Mouse (Mus musculus): ENCODE results near the gene Bicral. TPM values are rescaled to one million over a fixed set of nuclear protein-coding genes. Genes with fewer than 3 reads are reported as not detected.

Bicral gene
- polyA plus RNA-seq, 1 experiment, result 14.4 TPM

DNA sequence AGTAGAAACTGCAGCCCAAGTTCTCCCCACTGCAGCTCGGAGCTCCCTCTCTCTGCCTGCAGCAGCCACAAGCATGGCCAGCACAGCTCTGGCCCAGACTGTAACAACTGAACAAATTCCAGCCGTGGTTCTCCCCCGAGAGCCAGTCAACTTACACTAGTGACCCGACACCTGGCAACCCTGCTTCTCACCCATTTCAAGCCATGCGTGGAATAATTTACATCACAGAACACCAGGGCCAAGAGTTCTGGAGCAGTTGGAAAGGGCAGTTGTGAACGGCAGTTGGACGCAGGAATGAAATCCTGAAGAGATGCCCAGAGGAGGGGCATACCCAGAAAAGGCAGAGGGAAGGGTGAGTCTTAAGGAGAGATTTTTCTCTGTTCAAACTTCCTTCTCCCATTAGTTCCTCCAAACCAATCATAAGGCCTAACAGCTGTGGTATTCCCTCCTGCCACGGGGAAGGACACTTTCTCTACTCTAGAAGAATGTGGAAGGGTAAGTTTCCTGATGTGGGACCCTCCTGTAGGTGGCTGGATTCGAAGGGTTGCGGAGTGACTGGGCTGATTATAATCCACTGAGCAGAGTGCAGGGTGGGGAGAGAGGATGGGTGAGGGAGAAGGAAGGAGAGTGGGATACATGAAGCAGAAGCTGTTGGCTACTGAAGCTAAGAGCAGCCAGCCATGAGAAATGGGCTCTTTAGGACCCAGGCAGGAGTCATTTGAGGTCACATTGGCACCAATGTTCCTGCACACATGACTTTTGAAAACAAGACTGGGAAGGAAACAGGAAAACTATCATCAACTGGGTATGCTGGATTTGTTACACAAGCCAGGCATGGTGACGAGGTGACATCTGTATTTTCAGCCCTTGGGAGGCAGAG lies 25.9 kb downstream of the Bicral start:
- H3K27ac ChIP-seq (ENCODE audit: insufficient read depth, low read length), result peak overlapping the region; percentile 35; the same call in 1 of the 2 replicates

DNA sequence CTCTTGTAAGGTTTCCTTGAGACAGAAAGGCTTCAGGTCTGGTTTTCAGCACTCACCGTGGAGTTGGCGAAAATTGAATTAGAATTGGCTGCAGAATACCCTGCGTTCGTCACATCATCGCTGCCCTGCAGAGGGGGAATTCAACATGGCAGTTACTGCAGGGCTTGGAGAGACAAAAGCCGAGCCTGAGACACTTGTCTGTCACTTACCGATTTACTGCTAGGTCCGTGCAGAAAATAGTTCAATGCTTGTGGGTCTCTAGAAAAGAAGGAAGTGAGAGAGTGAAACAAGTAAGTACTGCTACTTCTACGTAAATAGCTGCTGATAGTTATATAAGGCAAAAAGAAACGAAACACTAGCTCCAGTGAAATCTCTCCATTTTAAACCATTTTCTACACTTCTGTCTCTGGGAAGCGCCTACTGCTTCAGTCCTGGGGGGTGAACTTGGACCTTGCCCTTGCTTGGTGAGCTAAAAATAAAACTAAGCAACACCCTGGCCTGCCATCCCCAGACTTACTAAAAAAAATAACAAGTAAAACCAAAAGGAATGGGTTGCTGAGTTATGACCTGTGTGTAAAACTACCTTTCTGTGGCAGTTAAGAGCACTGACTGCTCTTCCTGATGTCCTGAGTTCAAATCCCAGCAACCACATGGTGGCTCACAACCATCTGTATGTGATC lies 28.3 kb downstream of the Bicral start:
- DNase-seq (ENCODE audit: low read depth in 1 of 2, low spot score in 2 of 2), result peak; percentile 22 to 29
- Histone ChIP-seq H3K27ac (ENCODE audit: insufficient read depth, low read length) (peak overlapping the region; percentile 91), H3K4me1 (ENCODE audit: control insufficient read depth, insufficient read depth, insufficient read length) (peaks cover 7% of the 10 kb centered on the region; the same call in 1 of the 2 replicates), H3K27me3 (ENCODE audit: control insufficient read depth, insufficient read depth, low read length) (no peaks in the 10 kb centered on the region), H3K36me3 (ENCODE audit: control insufficient read depth, insufficient read depth, low read length) (peaks cover 15% of the 10 kb centered on the region), H3K4me3 (ENCODE audit: extremely low read depth, insufficient read depth, insufficient read length) (peak overlapping the region; percentile 47; the same call in 1 of the 2 replicates)
- WGBS, result 19% methylated on average over 11 of the region's 11 CpGs
- TF ChIP-seq CTCF (IDR thresholded peaks at IDR 0.05; ENCODE audit: extremely low read depth, insufficient read depth, insufficient read length, insufficient replicate concordance) (no peak), POLR2A (IDR thresholded peaks at IDR 0.05; ENCODE audit: low read depth, low read length) (no peak)

More for the DNA sequence above, 25.9 kb downstream of the Bicral start:
- Histone ChIP-seq H3K36me3 (ENCODE audit: control insufficient read depth, insufficient read depth, low read length) (peaks cover 3% of the 10 kb centered on the region), H3K27me3 (ENCODE audit: control insufficient read depth, insufficient read depth, low read length) (no peaks in the 10 kb centered on the region), H3K4me3 (ENCODE audit: extremely low read depth, insufficient read depth, insufficient read length) (no peak overlapping the region), H3K4me1 (ENCODE audit: control insufficient read depth, insufficient read depth, insufficient read length) (peaks cover 7% of the 10 kb centered on the region; the same call in 1 of the 2 replicates)
- TF ChIP-seq POLR2A (IDR thresholded peaks at IDR 0.05; ENCODE audit: low read depth, low read length), result no peak
- no peak for TF ChIP-seq CTCF (IDR thresholded peaks at IDR 0.05; ENCODE audit: extremely low read depth, insufficient read depth, insufficient read length, insufficient replicate concordance)
- no peak for DNase-seq (ENCODE audit: low read depth in 1 of 2, low spot score in 2 of 2)
- 71% methylated on average over 11 of the region's 11 CpGs for WGBS

DNA sequence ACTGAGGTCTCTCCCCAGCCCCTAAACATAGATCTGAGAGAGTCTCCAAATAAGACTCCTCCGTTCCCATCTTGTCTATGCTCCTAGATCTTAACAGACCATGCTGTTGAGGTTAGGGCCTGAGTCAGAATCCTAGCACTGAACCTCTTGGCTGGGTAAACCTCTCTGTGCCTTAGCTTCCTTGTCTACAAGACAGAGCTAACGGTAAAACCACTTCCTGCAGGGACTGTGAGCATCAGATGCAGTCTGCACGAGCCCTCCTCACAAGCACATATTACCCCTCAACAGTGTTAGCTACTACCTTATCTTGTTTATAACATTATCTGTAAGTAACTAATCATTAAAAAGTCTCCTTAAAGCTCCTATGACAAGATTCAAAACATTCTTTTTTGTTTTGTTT lies 29.3 kb downstream of the Bicral start:
- 14% methylated on average over 3 of the region's 3 CpGs for WGBS
- H3K27ac ChIP-seq (ENCODE audit: insufficient read depth, low read length), result peak overlapping the region; percentile 52
- H3K27me3 ChIP-seq (ENCODE audit: control insufficient read depth, insufficient read depth, low read length), result no peaks in the 10 kb centered on the region
- peaks cover 7% of the 10 kb centered on the region; the same call in 1 of the 2 replicates for H3K4me1 ChIP-seq (ENCODE audit: control insufficient read depth, insufficient read depth, insufficient read length)
- H3K36me3 ChIP-seq (ENCODE audit: control insufficient read depth, insufficient read depth, low read length), result peaks cover 25% of the 10 kb centered on the region
- peak; percentile 30 to 47 for DNase-seq (ENCODE audit: low read depth in 1 of 2, low spot score in 2 of 2)
- TF ChIP-seq POLR2A (IDR thresholded peaks at IDR 0.05; ENCODE audit: low read depth, low read length), result no peak
- TF ChIP-seq CTCF (IDR thresholded peaks at IDR 0.05; ENCODE audit: extremely low read depth, insufficient read depth, insufficient read length, insufficient replicate concordance), result no peak
- no peak overlapping the region for H3K4me3 ChIP-seq (ENCODE audit: extremely low read depth, insufficient read depth, insufficient read length)

DNA sequence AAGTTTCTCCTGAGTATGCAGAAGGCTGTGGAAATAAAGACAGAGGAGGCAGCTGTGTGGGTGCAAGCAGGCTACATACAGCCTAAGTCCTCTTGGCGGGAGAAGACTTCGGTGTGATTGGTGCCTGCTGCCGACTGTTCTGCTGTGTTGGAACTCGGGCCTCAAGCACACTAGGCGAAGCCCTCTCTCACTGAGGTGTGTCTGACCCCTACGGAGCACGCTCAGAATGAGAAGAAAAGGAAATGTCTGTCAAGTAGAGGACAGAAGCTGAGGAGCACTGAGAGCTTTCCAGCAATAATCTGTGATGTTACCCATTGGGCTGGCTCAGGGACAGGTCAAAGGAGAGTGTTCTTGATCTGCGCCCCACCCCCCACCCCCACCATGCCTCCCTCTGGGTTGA lies 35.2 kb downstream of the Bicral start:
- TF ChIP-seq POLR2A (IDR thresholded peaks at IDR 0.05; ENCODE audit: low read depth, low read length), result no peak
- WGBS, result 92% methylated on average over 8 of the region's 8 CpGs
- H3K36me3 ChIP-seq (ENCODE audit: control insufficient read depth, insufficient read depth, low read length), result peaks cover 42% of the 10 kb centered on the region
- no peaks in the 10 kb centered on the region for H3K27me3 ChIP-seq (ENCODE audit: control insufficient read depth, insufficient read depth, low read length)
- no peak overlapping the region for H3K4me3 ChIP-seq (ENCODE audit: extremely low read depth, insufficient read depth, insufficient read length)
- DNase-seq (ENCODE audit: low read depth in 1 of 2, low spot score in 2 of 2), result no peak
- no peaks in the 10 kb centered on the region for H3K4me1 ChIP-seq (ENCODE audit: control insufficient read depth, insufficient read depth, insufficient read length)
- no peak overlapping the region for H3K27ac ChIP-seq (ENCODE audit: insufficient read depth, low read length)

DNA sequence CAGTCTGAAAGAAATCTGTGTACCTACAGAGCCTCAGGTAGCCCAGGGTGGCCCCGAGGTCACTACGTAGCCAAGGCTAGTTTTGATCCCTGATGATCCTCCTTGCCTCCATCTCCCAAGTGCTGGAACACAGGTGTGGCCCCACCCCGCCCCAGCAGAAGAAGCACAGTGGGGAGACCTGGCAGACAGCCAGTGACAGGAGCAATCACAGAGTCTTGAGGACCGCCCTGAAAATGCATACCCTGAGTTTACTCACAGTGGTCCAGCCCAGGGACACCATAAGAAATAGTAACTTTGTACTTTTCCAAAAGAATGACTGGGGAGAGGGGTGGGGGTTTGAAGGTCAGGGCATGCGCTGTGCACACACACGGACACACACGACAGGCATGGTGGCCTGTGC lies 37.7 kb downstream of the Bicral start:
- no peak for DNase-seq (ENCODE audit: low read depth in 1 of 2, low spot score in 2 of 2)
- no peak for TF ChIP-seq CTCF (IDR thresholded peaks at IDR 0.05; ENCODE audit: extremely low read depth, insufficient read depth, insufficient read length, insufficient replicate concordance)
- no peak for TF ChIP-seq POLR2A (IDR thresholded peaks at IDR 0.05; ENCODE audit: low read depth, low read length)
- WGBS, result 93% methylated on average over 7 of the region's 7 CpGs
- Histone ChIP-seq H3K36me3 (ENCODE audit: control insufficient read depth, insufficient read depth, low read length) (peaks cover 36% of the 10 kb centered on the region), H3K27me3 (ENCODE audit: control insufficient read depth, insufficient read depth, low read length) (no peaks in the 10 kb centered on the region), H3K27ac (ENCODE audit: insufficient read depth, low read length) (no peak overlapping the region), H3K4me3 (ENCODE audit: extremely low read depth, insufficient read depth, insufficient read length) (no peak overlapping the region), H3K4me1 (ENCODE audit: control insufficient read depth, insufficient read depth, insufficient read length) (no peaks in the 10 kb centered on the region)

DNA sequence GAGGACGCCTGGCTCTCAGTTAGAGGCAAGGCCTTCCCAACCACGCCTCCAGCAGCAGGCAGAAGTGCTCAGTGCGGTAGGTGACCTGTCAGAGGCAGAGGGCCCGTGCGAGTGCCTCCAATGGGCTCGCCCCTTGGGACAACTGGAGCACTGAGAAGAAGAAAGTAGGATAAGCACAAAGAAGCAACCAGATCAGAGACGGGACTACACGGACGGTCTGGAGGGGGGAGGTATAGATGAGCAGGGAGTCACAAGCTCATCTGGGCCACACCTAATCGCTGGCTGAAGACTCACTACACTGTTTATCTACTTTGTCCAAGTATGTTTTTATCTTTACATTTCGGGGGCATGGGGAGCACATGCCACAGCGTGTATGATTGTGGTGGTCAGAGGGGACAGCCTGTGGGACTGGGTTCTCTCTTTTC lies 40.5 kb downstream of the Bicral start:
- H3K27ac ChIP-seq (ENCODE audit: insufficient read depth, low read length), result no peak overlapping the region
- no peaks in the 10 kb centered on the region for H3K27me3 ChIP-seq (ENCODE audit: control insufficient read depth, insufficient read depth, low read length)
- H3K36me3 ChIP-seq (ENCODE audit: control insufficient read depth, insufficient read depth, low read length), result peaks cover 19% of the 10 kb centered on the region
- no peak overlapping the region for H3K4me3 ChIP-seq (ENCODE audit: extremely low read depth, insufficient read depth, insufficient read length)
- TF ChIP-seq CTCF (IDR thresholded peaks at IDR 0.05; ENCODE audit: extremely low read depth, insufficient read depth, insufficient read length, insufficient replicate concordance) (no peak), POLR2A (IDR thresholded peaks at IDR 0.05; ENCODE audit: low read depth, low read length) (no peak)
- H3K4me1 ChIP-seq (ENCODE audit: control insufficient read depth, insufficient read depth, insufficient read length), result no peaks in the 10 kb centered on the region
- 84% methylated on average over 12 of the region's 12 CpGs for WGBS
- no peak for DNase-seq (ENCODE audit: low read depth in 1 of 2, low spot score in 2 of 2)
